Mouse (Mus musculus) adrenal gland, adult 2 months (tissue): Measurements from ENCODE around the gene Cd6. TPM values are rescaled to one million over a fixed set of nuclear protein-coding genes. Genes with fewer than 3 reads are reported as not detected.

Experiments used
- DNase-seq: peaks from one replicate; pipeline ENCODE4 v3.0.0; 2021
- polyA plus RNA-seq: library from polyadenylated mRNA; depleted of rRNA; stranded (reverse); fragments of >200 nt; gene quantifications from 2 replicates; pipeline ENCODE4 v1.2.3, GENCODE M21; 2012
- total RNA-seq, 2 experiments: library from RNA; stranded (reverse); gene quantifications; 2 replicates each; pipeline ENCODE4 v1.2.3; 2021

Cd6 gene
- total and polyA plus RNA-seq, 3 experiments: 0.34 TPM; not detected in 2

- DNase-seq: no peak
Observed at GRCm38 (mm10) chr19:10839010-10839892, 9.4 kb upstream of the Cd6 start, which contains the start of gene Slc15a3. Slc15a3 (plus strand) TSS chr19:10839727.

- no peak for DNase-seq
Observed at GRCm38 (mm10) chr19:10835671-10836070, 5.8 kb upstream of the Cd6 start.

- DNase-seq: no peak
Observed at GRCm38 (mm10) chr19:10833611-10834010, 3.8 kb upstream of the Cd6 start.

GRCm38 (mm10) chr19:10832030-10832429 is 2.2 kb upstream of the Cd6 start:
- DNase-seq: no peak

GRCm38 (mm10) chr19:10831424-10831823 is 1.6 kb upstream of the Cd6 start:
- peak; percentile 71 for DNase-seq

- no peak for DNase-seq
Observed at GRCm38 (mm10) chr19:10828321-10828720, 1.5 kb downstream of the Cd6 start.

- no peak for DNase-seq
Observed at GRCm38 (mm10) chr19:10824061-10824460, 5.8 kb downstream of the Cd6 start.

GRCm38 (mm10) chr19:10822534-10822933 is 7.3 kb downstream of the Cd6 start:
- DNase-seq: no peak

GRCm38 (mm10) chr19:10821319-10821718 is 8.5 kb downstream of the Cd6 start:
- DNase-seq: no peak

GRCm38 (mm10) chr19:10818217-10818946 is 11.5 kb downstream of the Cd6 start:
- DNase-seq: no peak

- no peak for DNase-seq
Observed at GRCm38 (mm10) chr19:10816462-10816861, 13.4 kb downstream of the Cd6 start.

GRCm38 (mm10) chr19:10815871-10816270 is 14.0 kb downstream of the Cd6 start:
- DNase-seq: no peak

- DNase-seq: no peak
Observed at GRCm38 (mm10) chr19:10813905-10814304, 16.0 kb downstream of the Cd6 start.

GRCm38 (mm10) chr19:10813039-10813438 is 16.8 kb downstream of the Cd6 start:
- DNase-seq: no peak

- no peak for DNase-seq
Observed at GRCm38 (mm10) chr19:10811471-10811870, 18.4 kb downstream of the Cd6 start.

GRCm38 (mm10) chr19:10810176-10810492 is 19.7 kb downstream of the Cd6 start:
- no peak for DNase-seq

- DNase-seq: no peak
Observed at GRCm38 (mm10) chr19:10809428-10810175, 20.3 kb downstream of the Cd6 start.

GRCm38 (mm10) chr19:10808524-10809233 is 21.2 kb downstream of the Cd6 start:
- no peak for DNase-seq

GRCm38 (mm10) chr19:10805661-10806285 is 24.1 kb downstream of the Cd6 start:
- DNase-seq: no peak

- peak; percentile 19 for DNase-seq
Observed at GRCm38 (mm10) chr19:10804850-10805660, 24.8 kb downstream of the Cd6 start.

GRCm38 (mm10) chr19:10803751-10804150 is 26.1 kb downstream of the Cd6 start:
- DNase-seq: no peak
